In the genomic region with DNA sequence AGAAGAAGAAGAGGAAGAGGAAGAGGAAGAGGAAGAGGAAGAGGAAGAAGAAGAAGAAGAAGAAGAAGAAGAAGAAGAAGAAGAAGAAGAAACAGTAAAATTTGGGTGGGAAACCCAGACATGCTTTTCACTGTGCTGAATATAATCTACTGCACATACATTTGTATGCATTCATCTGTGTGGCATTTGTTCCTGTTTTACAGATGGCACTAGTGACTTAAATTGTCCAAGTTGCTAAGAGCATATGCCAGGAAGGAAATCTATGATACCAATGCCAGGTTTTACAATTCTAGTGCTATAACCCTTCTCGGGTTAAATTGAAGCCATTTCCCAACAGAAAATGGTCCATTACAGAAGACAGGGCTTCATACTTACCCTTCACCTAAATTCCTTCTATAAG, we compare ENCODE assay signal across 21 mouse cellular contexts.
"Had no signal": no experiment of that assay in that cellular context is flagged by ENCODE, and none has a peak within 500 bp of the region (broad histone marks: within the 10 kb centered on the region; RNA-seq: fewer than 3 reads in every experiment).

No protein-coding gene starts in this region.

- H3K9ac ChIP-seq: liver, embryonic 15.5 days; liver, postnatal 0 days; lung, embryonic 15.5 days; midbrain, embryonic 13.5 days; midbrain, embryonic 15.5 days; neural tube, embryonic 13.5 days; neural tube, embryonic 15.5 days; stomach, embryonic 15.5 days had no signal

- H3K27me3 ChIP-seq: liver, embryonic 15.5 days; lung, embryonic 15.5 days; megakaryocyte, embryonic 14.5 days; midbrain, embryonic 13.5 days; midbrain, embryonic 15.5 days; neural tube, embryonic 13.5 days; neural tube, embryonic 15.5 days; stomach, embryonic 15.5 days had no signal

- H3K36me3 ChIP-seq: liver, embryonic 15.5 days; lung, embryonic 15.5 days; midbrain, embryonic 13.5 days; midbrain, embryonic 15.5 days; neural tube, embryonic 13.5 days; neural tube, embryonic 15.5 days; stomach, embryonic 15.5 days had no signal

- ATAC-seq: liver, postnatal 0 days; lung, postnatal 0 days; midbrain, embryonic 13.5 days; midbrain, embryonic 15.5 days had no signal

- H3K4me2 ChIP-seq: liver, embryonic 15.5 days; lung, embryonic 15.5 days; midbrain, embryonic 11.5 days; midbrain, embryonic 13.5 days; midbrain, embryonic 15.5 days; neural tube, embryonic 13.5 days; neural tube, embryonic 15.5 days; stomach, embryonic 15.5 days had no signal

- H3K9me3 ChIP-seq: liver, embryonic 15.5 days; lung, embryonic 15.5 days; megakaryocyte, embryonic 14.5 days; midbrain, embryonic 13.5 days; midbrain, embryonic 15.5 days; neural tube, embryonic 13.5 days; neural tube, embryonic 15.5 days; stomach, embryonic 15.5 days had no signal

- H3K4me3 ChIP-seq: liver, embryonic 15.5 days; lung, embryonic 15.5 days; megakaryocyte, embryonic 14.5 days; midbrain, embryonic 13.5 days; midbrain, embryonic 15.5 days; neural tube, embryonic 13.5 days; neural tube, embryonic 15.5 days; stomach, embryonic 15.5 days had no signal

- DNase-seq: liver, postnatal 0 days; lung, adult 2 months; lung, postnatal 14 days; lung, postnatal 36 days; retina, postnatal 1 day; right cerebral cortex, adult 18-20 months; thymus, adult 18-20 months; thymus, postnatal 14 days; thymus, postnatal 36 days had no signal

- H3K4me1 ChIP-seq: liver, embryonic 15.5 days; lung, embryonic 15.5 days; midbrain, embryonic 13.5 days; midbrain, embryonic 15.5 days; neural tube, embryonic 13.5 days; neural tube, embryonic 15.5 days; stomach, embryonic 15.5 days had no signal

- H3K27ac ChIP-seq: liver, embryonic 15.5 days; lung, embryonic 15.5 days; macrophage; midbrain, embryonic 13.5 days; midbrain, embryonic 15.5 days; neural tube, embryonic 13.5 days; neural tube, embryonic 15.5 days; stomach, embryonic 15.5 days; stomach, postnatal 0 days had no signal
